Mouse (Mus musculus) kidney, embryonic 14.5 days (tissue): ENCODE measurements around the gene Rab12. TPM values are rescaled to one million over a fixed set of nuclear protein-coding genes. Genes with fewer than 3 reads are reported as not detected.

Experiments
- ATAC-seq: fragments of 200-750 bp; cut with Nextera tagmentation; 2 replicates; pipeline ENCODE4 v1.8.0; 2017; ENCODE audit warnings: moderate number of reproducible peaks, mild to moderate bottlenecking, moderate TSS enrichment, moderate library complexity; ENCODE audit not compliant: low FRiP score, low TSS enrichment
- H3K27ac ChIP-seq: fragments of 300-500 bp; sonication (generic); 2 replicates; pipeline ENCODE4 v1.5.1; 2014; ENCODE audit warnings: low read depth, mild to moderate bottlenecking, low read length, moderate library complexity, mixed read lengths
- H3K27me3 ChIP-seq: fragments of 300-500 bp; sonication (generic); 2 replicates; pipeline ENCODE4 v1.6.1; 2014; ENCODE audit warnings: mild to moderate bottlenecking, low read length; ENCODE audit not compliant: control insufficient read depth, insufficient read depth
- H3K36me3 ChIP-seq: fragments of 300-500 bp; sonication (generic); 2 replicates; pipeline ENCODE4 v1.6.1; 2014; ENCODE audit warnings: low read length, mixed read lengths; ENCODE audit not compliant: control insufficient read depth, insufficient read depth
- H3K4me1 ChIP-seq: fragments of 300-500 bp; sonication (generic); 2 replicates; pipeline ENCODE4 v1.6.1; 2014; ENCODE audit warnings: low read length, mixed read lengths; ENCODE audit not compliant: control insufficient read depth, insufficient read depth
- H3K4me2 ChIP-seq: fragments of 300-500 bp; sonication (generic); replicated peaks from 2 replicates; pipeline ENCODE4 v1.6.1; 2014; ENCODE audit warnings: low read depth, mild to moderate bottlenecking, low read length
- H3K4me3 ChIP-seq: fragments of 300-500 bp; sonication (generic); 2 replicates; pipeline ENCODE4 v1.5.1; 2014; ENCODE audit warnings: mild to moderate bottlenecking, low read length
- H3K9ac ChIP-seq: fragments of 300-500 bp; sonication (generic); 2 replicates; pipeline ENCODE4 v1.6.1; 2014; ENCODE audit warnings: low read depth, mild to moderate bottlenecking, low read length, moderate library complexity
- H3K9me3 ChIP-seq: fragments of 300-500 bp; sonication (generic); 2 replicates; pipeline ENCODE4 v1.6.1; 2016; ENCODE audit warnings: low read length; ENCODE audit not compliant: control insufficient read depth
- WGBS: fragments of 180-500 bp; shearing (Covaris S2); extraction: QIAGEN DNeasy Blood & Tissue Kit; methylation state at CpG from one replicate; pipeline ENCODE4 v1.1.7; 2014; 5-methylcytosine and 5-hydroxymethylcytosine counted together
- polyA plus RNA-seq: library from polyadenylated mRNA; unstranded; fragments of >200 nt; fragmentation: Nextera tagmentation; extraction: Ambion mirVana; gene quantifications from 2 replicates; pipeline ENCODE4 v1.2.1, GENCODE M21; 2014

Gene Rab12
- polyA plus RNA-seq, 1 experiment from 2014 or later, result 55.2 TPM

GRCm38 (mm10) chr17:66447007-66447312 is 72.6 kb downstream of the Rab12 start:
- Histone ChIP-seq H3K4me2 (peak overlapping the region; percentile 99; the same call in 1 of the 2 replicates), H3K9me3 (no peaks in the 10 kb centered on the region), H3K36me3 (no peaks in the 10 kb centered on the region), H3K4me1 (peaks cover 25% of the 10 kb centered on the region; the same call in 1 of the 2 replicates), H3K9ac (no peak overlapping the region), H3K27ac (no peak overlapping the region), H3K4me3 (peak overlapping the region; percentile 7), H3K27me3 (peaks cover 4% of the 10 kb centered on the region; the same call in 1 of the 2 replicates)
- ATAC-seq, result no peak
- 56% methylated on average over 7 of the region's 7 CpGs for WGBS

DNA sequence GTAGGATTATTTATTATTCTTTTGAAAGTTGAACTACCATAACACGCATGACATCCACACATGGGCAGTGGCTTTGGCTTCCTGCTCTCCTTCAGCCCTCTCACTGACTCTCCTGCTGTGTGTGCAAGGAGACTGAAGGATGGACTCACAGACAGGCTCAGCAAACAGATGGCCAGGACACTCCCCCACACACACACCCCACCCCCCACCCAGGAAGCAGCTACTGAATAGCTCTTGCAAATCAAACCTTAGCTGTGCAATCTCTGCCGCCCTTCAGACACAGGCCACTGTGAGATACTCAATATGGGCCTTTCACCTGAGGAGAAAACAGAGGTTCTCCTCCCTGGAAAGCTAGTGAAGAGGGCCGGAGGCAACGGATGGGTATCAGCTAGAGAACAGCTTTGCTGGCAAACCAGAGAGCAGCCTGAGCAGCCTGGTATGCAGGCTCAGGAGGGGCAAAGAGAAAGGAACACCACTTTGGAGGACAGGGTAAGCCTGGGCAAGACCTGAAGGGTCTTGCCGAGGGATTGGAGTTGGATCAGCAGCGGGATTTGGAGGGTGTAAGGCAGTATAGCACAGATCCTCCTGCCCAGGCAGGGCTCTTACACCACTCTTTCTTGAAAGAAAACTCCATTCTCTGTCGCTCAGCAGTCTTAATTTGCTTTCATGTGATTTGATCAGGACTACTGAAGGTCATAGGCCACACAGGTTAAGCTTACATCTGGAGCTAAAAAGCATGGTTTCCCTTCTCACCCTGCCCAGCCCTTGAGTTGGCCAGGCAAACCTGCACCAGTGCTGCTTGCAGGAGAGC is 73.1 kb downstream of the Rab12 start:
- 36% methylated on average over 7 of the region's 7 CpGs for WGBS
- Histone ChIP-seq H3K4me2 (peak overlapping the region; percentile 99; the same call in 1 of the 2 replicates), H3K9me3 (no peaks in the 10 kb centered on the region), H3K9ac (no peak overlapping the region), H3K4me1 (peaks cover 25% of the 10 kb centered on the region; the same call in 1 of the 2 replicates), H3K27me3 (peaks cover 4% of the 10 kb centered on the region; the same call in 1 of the 2 replicates), H3K4me3 (peak overlapping the region; percentile 7; the same call in 1 of the 2 replicates), H3K36me3 (no peaks in the 10 kb centered on the region), H3K27ac (no peak overlapping the region)
- ATAC-seq, result no peak

Other genes with a start within 250 kb of the Rab12 start
- gene Mtcl1, start 70.0 kb downstream of the Rab12 start, polyA plus RNA-seq, result 6.3 and 6.8 TPM in 2 replicates
- gene Themis3, start 74.9 kb upstream of the Rab12 start, polyA plus RNA-seq, result 0.14 TPM in 1 of 2 replicates, not detected in the other